Mouse (Mus musculus) small intestine, adult 2 months (tissue): ENCODE data around the gene Inpp1.

Source experiments
- CTCF ChIP-seq: fragments of 200-500 bp; IDR thresholded peaks from 2 replicates; pipeline ENCODE4 v1.5.1; 2012; ENCODE audit warnings: low read depth, mild to moderate bottlenecking, control low read depth, inconsistent platforms, low read length, moderate library complexity, mixed read lengths; ENCODE audit not compliant: insufficient replicate concordance, insufficient read length; ENCODE audit errors: extremely low read depth
- POLR2A ChIP-seq: fragments of 200-500 bp; IDR thresholded peaks from 2 replicates; pipeline ENCODE4 v1.6.1; 2012; ENCODE audit warnings: low read depth, mild to moderate bottlenecking, control low read depth, inconsistent platforms, low read length, moderate library complexity

- TF ChIP-seq CTCF (no peak), POLR2A (no peak)
Measured at GRCm38 (mm10) chr1:52763894-52764809, 53.3 kb downstream of the Inpp1 start.
